Mouse (Mus musculus) heart, embryonic 15.5 days (tissue): ENCODE data around the gene Srpk2. TPM values are rescaled to one million over a fixed set of nuclear protein-coding genes. Genes with fewer than 3 reads are reported as not detected.

Experiments used
- ATAC-seq: fragments of 200-750 bp; cut with Nextera tagmentation; replicated peaks from 2 replicates; pipeline ENCODE4 v1.8.0; 2017; ENCODE audit warnings: low read depth, moderate TSS enrichment; ENCODE audit not compliant: insufficient number of reproducible peaks, insufficient read depth, low FRiP score
- H3K27ac ChIP-seq: fragments of 300-500 bp; sonication (generic); 2 replicates; pipeline ENCODE4 v1.5.1; 2015; ENCODE audit warnings: mild to moderate bottlenecking, inconsistent platforms
- H3K27me3 ChIP-seq: fragments of 300-500 bp; sonication (generic); 2 replicates; pipeline ENCODE4 v1.6.1; 2015; ENCODE audit warnings: inconsistent platforms
- H3K36me3 ChIP-seq: fragments of 300-500 bp; sonication (generic); 2 replicates; pipeline ENCODE4 v1.6.1; 2015; ENCODE audit warnings: mild to moderate bottlenecking, inconsistent platforms
- H3K4me1 ChIP-seq: fragments of 300-500 bp; sonication (generic); replicated peaks from 2 replicates; pipeline ENCODE4 v1.6.1; 2015; ENCODE audit warnings: inconsistent platforms
- H3K4me2 ChIP-seq: fragments of 300-500 bp; sonication (generic); 2 replicates; pipeline ENCODE4 v1.6.1; 2015; ENCODE audit warnings: inconsistent platforms, mild to moderate bottlenecking, moderate library complexity
- H3K4me3 ChIP-seq: fragments of 300-500 bp; sonication (generic); 2 replicates; pipeline ENCODE4 v1.5.1; 2015; ENCODE audit warnings: mild to moderate bottlenecking, inconsistent platforms
- H3K9ac ChIP-seq: fragments of 300-500 bp; sonication (generic); 2 replicates; pipeline ENCODE4 v1.6.1; 2015; ENCODE audit warnings: mild to moderate bottlenecking, inconsistent platforms
- H3K9me3 ChIP-seq: fragments of 300-500 bp; sonication (generic); replicated peaks from 2 replicates; pipeline ENCODE4 v1.6.1; 2016; ENCODE audit warnings: inconsistent platforms
- WGBS: fragments of 180-500 bp; shearing (Covaris S2); methylation state at CpG from one replicate; pipeline ENCODE4 v1.1.7; 2015; ENCODE audit warnings: mixed read lengths; 5-methylcytosine and 5-hydroxymethylcytosine counted together
- polyA plus RNA-seq: library from polyadenylated mRNA; unstranded; fragments of >200 nt; fragmentation: Nextera tagmentation; extraction: Ambion mirVana; gene quantifications from 2 replicates; pipeline ENCODE4 v1.2.1, GENCODE M21; 2015

The Srpk2 gene
- polyA plus RNA-seq, 1 experiment from 2014 or later: 40.5 TPM

GRCm38 (mm10) chr5:23500715-23501114, 183.7 kb downstream of the Srpk2 start:
- Histone ChIP-seq H3K4me2 (no peak overlapping the region), H3K4me1 (peaks cover 3% of the 10 kb centered on the region; the same call in 1 of the 2 replicates), H3K27ac (no peak overlapping the region), H3K9me3 (no peaks in the 10 kb centered on the region), H3K4me3 (no peak overlapping the region), H3K9ac (no peak overlapping the region), H3K36me3 (peaks cover 73% of the 10 kb centered on the region), H3K27me3 (no peaks in the 10 kb centered on the region)
- 78% methylated on average over 6 of the region's 6 CpGs for WGBS
- ATAC-seq: no peak

DNA sequence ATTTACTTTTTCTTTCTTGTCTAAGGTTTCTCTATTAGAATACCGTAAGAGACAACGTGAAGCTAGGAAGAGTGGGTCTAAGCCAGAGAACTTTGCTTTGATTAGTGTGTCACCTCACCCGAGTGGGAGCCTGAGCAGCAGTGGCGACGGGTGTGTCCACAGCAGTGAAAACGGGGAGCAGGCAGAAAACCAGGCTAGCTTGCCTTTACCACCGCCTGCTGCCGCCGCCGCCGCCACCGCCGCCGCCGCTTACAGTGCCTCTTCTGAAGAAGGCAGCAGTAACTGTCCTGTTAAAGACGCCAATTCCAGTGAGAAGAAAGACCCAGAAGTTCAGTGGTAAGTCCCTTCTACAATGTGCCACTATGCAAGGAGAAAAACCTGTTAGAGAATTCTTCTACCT, 185.2 kb downstream of the Srpk2 start:
- ATAC-seq: no peak
- Histone ChIP-seq H3K9ac (no peak overlapping the region), H3K4me2 (no peak overlapping the region), H3K9me3 (no peaks in the 10 kb centered on the region), H3K27ac (no peak overlapping the region), H3K36me3 (peaks cover 74% of the 10 kb centered on the region), H3K27me3 (no peaks in the 10 kb centered on the region), H3K4me1 (peaks cover 3% of the 10 kb centered on the region; the same call in 1 of the 2 replicates), H3K4me3 (no peak overlapping the region)
- WGBS: 91% methylated on average over 16 of the region's 16 CpGs

GRCm38 (mm10) chr5:23497920-23498319, 186.5 kb downstream of the Srpk2 start:
- 85% methylated on average over 10 of the region's 10 CpGs for WGBS
- H3K36me3 ChIP-seq: peaks cover 81% of the 10 kb centered on the region
- H3K27ac ChIP-seq: no peak overlapping the region
- H3K9ac ChIP-seq: no peak overlapping the region
- no peak for ATAC-seq
- no peaks in the 10 kb centered on the region for H3K27me3 ChIP-seq
- H3K9me3 ChIP-seq: no peaks in the 10 kb centered on the region
- H3K4me3 ChIP-seq: no peak overlapping the region
- H3K4me2 ChIP-seq: no peak overlapping the region
- H3K4me1 ChIP-seq: peaks cover 3% of the 10 kb centered on the region; the same call in 1 of the 2 replicates

DNA sequence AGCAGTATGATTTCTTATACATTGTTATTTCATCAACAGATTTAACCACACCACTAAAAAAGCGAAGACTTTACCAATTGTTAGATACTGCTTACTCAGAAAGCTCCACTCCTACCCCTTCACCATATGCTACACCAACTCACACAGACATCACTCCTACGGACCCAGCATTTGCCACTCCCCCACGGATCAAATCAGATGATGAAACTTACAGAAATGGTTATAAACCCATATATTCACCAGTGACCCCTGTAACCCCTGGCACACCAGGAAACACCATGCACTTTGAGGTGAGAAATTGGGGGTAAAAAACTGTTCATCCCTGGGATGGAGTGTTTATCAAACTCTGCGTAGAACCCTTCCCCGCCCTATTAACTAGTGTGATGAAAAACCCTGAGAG, 187.5 kb downstream of the Srpk2 start:
- no peak overlapping the region for H3K9ac ChIP-seq
- H3K4me2 ChIP-seq: no peak overlapping the region
- H3K27ac ChIP-seq: no peak overlapping the region
- no peak overlapping the region for H3K4me3 ChIP-seq
- H3K9me3 ChIP-seq: no peaks in the 10 kb centered on the region
- 89% methylated on average over 5 of the region's 5 CpGs for WGBS
- ATAC-seq: no peak
- peaks cover 83% of the 10 kb centered on the region for H3K36me3 ChIP-seq
- no peaks in the 10 kb centered on the region for H3K27me3 ChIP-seq
- peaks cover 3% of the 10 kb centered on the region; the same call in 1 of the 2 replicates for H3K4me1 ChIP-seq

DNA sequence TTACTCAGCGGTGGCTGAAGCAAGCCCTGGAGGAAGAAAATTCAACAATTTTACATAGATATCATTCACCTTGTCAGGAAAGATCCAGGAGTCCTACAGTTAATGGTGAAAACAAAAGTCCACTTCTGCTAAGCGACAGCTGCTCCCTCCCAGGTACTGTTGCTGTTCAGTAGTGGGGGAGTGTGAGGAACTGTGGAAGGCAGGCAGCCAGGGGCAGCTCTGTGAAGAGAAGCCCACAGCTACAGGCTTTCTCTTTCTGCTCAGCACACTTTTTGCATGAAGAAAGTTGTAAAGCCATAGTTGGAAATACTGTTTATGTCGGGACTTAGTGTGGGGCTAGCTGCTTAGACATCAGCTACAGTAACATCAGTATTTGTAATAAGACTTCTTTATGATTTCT, 188.0 kb downstream of the Srpk2 start:
- H3K36me3 ChIP-seq: peaks cover 81% of the 10 kb centered on the region
- no peak overlapping the region for H3K4me2 ChIP-seq
- H3K9ac ChIP-seq: no peak overlapping the region
- H3K4me3 ChIP-seq: no peak overlapping the region
- no peak overlapping the region for H3K27ac ChIP-seq
- ATAC-seq: no peak
- H3K4me1 ChIP-seq: no peaks in the 10 kb centered on the region; the same call in 1 of the 2 replicates
- whole genome bisulfite sequencing: 78% methylated on average over 3 of the region's 3 CpGs
- no peaks in the 10 kb centered on the region for H3K9me3 ChIP-seq
- H3K27me3 ChIP-seq: no peaks in the 10 kb centered on the region

GRCm38 (mm10) chr5:23490797-23491196, 193.6 kb downstream of the Srpk2 start:
- Histone ChIP-seq H3K9ac (no peak overlapping the region), H3K9me3 (no peaks in the 10 kb centered on the region), H3K36me3 (peaks cover 71% of the 10 kb centered on the region), H3K4me2 (no peak overlapping the region), H3K27me3 (no peaks in the 10 kb centered on the region), H3K4me3 (no peak overlapping the region), H3K27ac (no peak overlapping the region), H3K4me1 (peaks cover 8% of the 10 kb centered on the region)
- no peak for ATAC-seq
- WGBS: 46% methylated on average over 2 of the region's 2 CpGs

DNA sequence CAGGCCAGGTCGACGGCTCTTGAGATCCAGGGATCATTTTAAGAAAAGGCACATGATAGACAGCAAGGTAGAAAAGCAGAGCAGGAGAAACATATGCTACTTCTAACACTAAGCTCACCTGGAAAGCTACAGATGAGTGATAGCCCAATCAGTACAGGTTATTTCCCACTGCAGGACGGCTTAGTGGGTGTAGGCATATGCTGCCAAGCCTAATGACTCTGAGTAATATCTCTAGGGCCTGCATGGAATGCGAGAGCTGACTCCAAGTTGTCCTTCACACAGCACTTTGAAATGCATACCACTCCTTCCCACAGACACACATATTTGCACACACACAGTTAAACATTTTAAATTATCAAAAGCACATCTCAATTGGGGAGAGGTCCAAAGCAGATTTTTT, 195.2 kb downstream of the Srpk2 start:
- Histone ChIP-seq H3K36me3 (peaks cover 71% of the 10 kb centered on the region), H3K9ac (no peak overlapping the region), H3K4me3 (no peak overlapping the region), H3K4me2 (no peak overlapping the region), H3K4me1 (peaks cover 8% of the 10 kb centered on the region), H3K27me3 (no peaks in the 10 kb centered on the region), H3K27ac (peak overlapping the region; percentile 14), H3K9me3 (no peaks in the 10 kb centered on the region)
- ATAC-seq: no peak
- WGBS: 55% methylated on average over 4 of the region's 4 CpGs

DNA sequence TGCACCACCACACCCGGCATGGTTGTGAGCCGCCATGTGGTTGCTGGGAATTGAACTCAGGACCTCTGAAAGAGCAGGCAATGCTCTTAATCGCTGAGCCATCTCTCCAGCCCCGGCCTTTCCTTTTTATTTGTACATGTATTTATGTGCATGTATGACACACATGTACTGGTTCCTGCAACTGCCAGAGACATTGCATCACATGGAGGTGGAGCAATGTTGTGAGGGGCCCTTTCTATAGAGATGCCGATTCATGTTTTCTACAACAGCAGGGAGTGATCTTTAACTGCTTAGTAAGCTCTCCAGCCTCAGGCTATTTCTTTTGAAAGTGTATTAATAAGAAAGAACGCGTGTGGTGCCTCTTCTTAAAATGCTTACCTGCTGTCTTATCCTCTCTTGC, 200.6 kb downstream of the Srpk2 start:
- H3K4me1 ChIP-seq: no peaks in the 10 kb centered on the region
- peaks cover 73% of the 10 kb centered on the region for H3K36me3 ChIP-seq
- H3K4me3 ChIP-seq: no peak overlapping the region
- H3K9me3 ChIP-seq: no peaks in the 10 kb centered on the region
- no peak for ATAC-seq
- no peaks in the 10 kb centered on the region for H3K27me3 ChIP-seq
- no peak overlapping the region for H3K9ac ChIP-seq
- no peak overlapping the region for H3K27ac ChIP-seq
- WGBS: 91% methylated on average over 7 of the region's 7 CpGs
- no peak overlapping the region for H3K4me2 ChIP-seq

- 71% methylated on average over 6 of the region's 6 CpGs for WGBS
- H3K4me2 ChIP-seq: no peak overlapping the region
- H3K9me3 ChIP-seq: no peaks in the 10 kb centered on the region
- H3K27me3 ChIP-seq: no peaks in the 10 kb centered on the region
- H3K36me3 ChIP-seq: peaks cover 58% of the 10 kb centered on the region
- H3K4me1 ChIP-seq: no peaks in the 10 kb centered on the region
- H3K9ac ChIP-seq: no peak overlapping the region
- H3K4me3 ChIP-seq: no peak overlapping the region
- ATAC-seq: no peak
- H3K27ac ChIP-seq: no peak overlapping the region
Observed at GRCm38 (mm10) chr5:23473098-23473873, 211.1 kb downstream of the Srpk2 start.

DNA sequence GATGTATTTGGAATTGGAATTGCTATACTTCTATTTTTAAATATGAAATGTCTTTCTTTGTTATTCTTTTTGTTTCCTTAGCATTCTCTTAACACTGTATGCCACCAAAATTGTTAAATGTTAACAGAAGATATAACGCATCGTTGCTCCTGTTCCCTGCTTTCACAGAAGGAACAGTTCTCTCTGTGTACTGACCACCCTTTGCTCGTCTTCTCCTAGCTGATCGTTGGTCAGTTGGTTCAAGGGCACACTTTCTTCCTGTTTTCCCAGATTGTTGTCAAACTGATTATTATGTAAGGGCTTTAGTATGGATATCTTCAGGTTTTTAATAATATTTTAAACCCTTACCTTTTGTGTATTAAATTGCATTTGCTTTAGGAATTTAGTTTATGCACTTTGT, 217.9 kb downstream of the Srpk2 start:
- ATAC-seq: no peak
- Histone ChIP-seq H3K36me3 (peaks cover 52% of the 10 kb centered on the region), H3K27ac (no peak overlapping the region), H3K4me3 (no peak overlapping the region), H3K9me3 (no peaks in the 10 kb centered on the region), H3K4me2 (no peak overlapping the region), H3K27me3 (no peaks in the 10 kb centered on the region), H3K9ac (no peak overlapping the region), H3K4me1 (no peaks in the 10 kb centered on the region)
- WGBS: 90% methylated on average over 4 of the region's 4 CpGs

DNA sequence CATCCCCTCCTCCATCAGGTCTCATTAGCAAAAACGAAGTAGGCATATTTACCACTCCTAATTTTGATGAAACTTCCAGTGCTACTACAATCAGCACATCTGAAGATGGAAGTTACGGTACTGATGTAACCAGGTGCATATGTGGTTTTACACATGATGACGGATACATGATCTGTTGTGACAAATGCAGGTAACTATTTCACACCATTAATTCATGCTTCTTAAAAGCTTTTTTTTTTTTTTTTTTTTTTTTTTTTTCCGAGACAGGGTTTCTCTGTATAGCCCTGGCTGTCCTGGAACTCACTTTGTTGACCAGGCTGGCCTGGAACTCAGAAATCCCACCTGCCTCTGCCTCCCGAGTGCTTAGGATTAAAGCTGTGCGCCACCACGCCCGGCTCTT, 219.7 kb downstream of the Srpk2 start:
- ATAC-seq: no peak
- WGBS: 89% methylated on average over 8 of the region's 8 CpGs
- Histone ChIP-seq H3K27me3 (no peaks in the 10 kb centered on the region), H3K4me2 (no peak overlapping the region), H3K36me3 (peaks cover 39% of the 10 kb centered on the region), H3K9ac (no peak overlapping the region), H3K9me3 (no peaks in the 10 kb centered on the region), H3K27ac (no peak overlapping the region), H3K4me1 (no peaks in the 10 kb centered on the region), H3K4me3 (no peak overlapping the region)

- ATAC-seq: no peak
- Histone ChIP-seq H3K27ac (no peak overlapping the region), H3K27me3 (no peaks in the 10 kb centered on the region), H3K36me3 (peaks cover 37% of the 10 kb centered on the region), H3K9me3 (no peaks in the 10 kb centered on the region), H3K9ac (no peak overlapping the region), H3K4me1 (no peaks in the 10 kb centered on the region), H3K4me3 (no peak overlapping the region), H3K4me2 (no peak overlapping the region)
- WGBS: 88% methylated on average over 3 of the region's 3 CpGs
Observed at GRCm38 (mm10) chr5:23464247-23464646, 220.2 kb downstream of the Srpk2 start.
